Mouse (Mus musculus): Measurements from ENCODE around the gene Cep70. TPM values are rescaled to one million over a fixed set of nuclear protein-coding genes. Genes with fewer than 3 reads are reported as not detected.

Cep70 gene
- total RNA-seq (2014; fragmentation: Nextera tagmentation) (27.0 and 29.7 TPM in 2 replicates), total RNA-seq (2017) (22.8 and 50.5 TPM in 2 replicates)

DNA sequence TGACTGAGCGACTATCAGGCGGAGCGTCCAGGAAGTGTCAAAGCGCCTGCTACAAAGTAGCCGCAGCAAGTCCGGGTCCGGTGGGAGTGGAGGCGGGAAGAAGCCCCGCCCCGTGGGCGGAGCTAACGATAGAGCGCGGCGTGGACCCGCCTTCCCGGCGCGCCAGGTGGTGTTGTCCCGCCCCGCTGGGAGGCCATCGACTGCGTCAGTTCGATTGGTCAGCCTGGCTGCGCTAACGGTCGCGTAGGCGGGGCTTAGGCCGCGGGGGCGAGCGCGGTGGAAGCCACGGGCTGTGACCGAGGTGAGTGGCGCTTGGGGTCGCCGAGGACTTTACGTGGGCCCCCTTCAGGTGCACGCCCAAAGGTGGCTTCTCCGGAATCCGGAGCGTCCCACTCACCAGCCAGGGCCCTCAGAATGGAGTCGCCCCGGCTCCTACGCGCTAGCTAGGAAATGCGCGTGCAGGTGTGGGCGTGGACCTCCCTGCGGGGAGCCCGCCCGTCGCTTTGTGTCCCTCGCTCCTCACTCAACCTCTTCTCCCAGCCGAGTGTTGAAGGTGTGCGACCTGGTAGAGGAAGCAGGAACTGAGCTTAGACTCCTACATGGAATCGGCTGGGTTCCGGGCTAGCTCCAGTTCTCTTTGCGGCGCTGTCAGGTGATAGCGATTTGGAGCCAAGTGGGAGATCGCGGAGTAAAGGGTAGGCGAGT is at the start of gene Cep70:
Cep70 (plus strand) TSS at position 178 of the 705 bp plus-strand sequence.
- peak; percentile 88 for ATAC-seq (replicated peaks; ENCODE audit: poor library complexity, severe bottlenecking)

GRCm38 (mm10) chr9:99212643-99213042 is 30.5 kb upstream of the Cep70 start:
- peak; percentile 76 for ATAC-seq (replicated peaks; ENCODE audit: poor library complexity, severe bottlenecking)

- ATAC-seq (replicated peaks; ENCODE audit: poor library complexity, severe bottlenecking): no peak
These were observed 27.0 kb upstream of the Cep70 start for GRCm38 (mm10) chr9:99216182-99216581.

DNA sequence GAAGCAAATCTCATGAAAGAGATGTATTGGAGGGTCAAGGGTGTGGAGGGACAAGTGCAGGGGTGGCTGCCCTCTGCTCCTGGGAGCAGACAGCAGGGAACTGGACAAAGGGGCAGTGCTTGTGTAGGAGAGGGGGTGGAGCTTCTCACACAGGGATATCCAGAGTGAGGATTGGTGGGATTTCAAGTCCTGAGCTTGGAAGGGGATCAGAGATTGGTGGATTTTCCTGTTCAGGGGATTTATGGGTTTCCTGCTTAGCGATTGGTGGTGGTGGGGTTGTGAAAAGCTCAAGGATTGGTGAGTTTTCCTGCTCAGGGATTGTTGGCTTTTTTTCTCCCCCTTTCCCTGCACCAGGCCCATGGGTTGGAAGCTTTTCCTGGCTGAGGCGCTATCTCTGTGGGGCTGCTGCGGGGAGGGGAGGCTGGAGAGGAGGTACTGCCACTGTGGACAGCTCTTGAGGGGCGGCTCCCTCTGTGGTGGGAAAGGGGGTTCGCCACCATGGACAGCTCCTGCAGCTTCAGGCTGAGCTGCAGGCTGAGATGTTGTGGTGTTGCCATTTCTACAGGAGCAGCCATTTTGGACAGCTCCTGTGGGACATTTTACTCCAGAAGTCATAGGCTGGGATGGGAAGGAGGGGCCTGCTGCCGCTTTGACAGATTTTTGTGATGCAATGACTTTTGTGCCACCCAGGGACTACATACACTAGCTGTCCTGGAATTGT is 25.0 kb upstream of the Cep70 start:
- ATAC-seq (replicated peaks; ENCODE audit: poor library complexity, severe bottlenecking): peak; percentile 100

DNA sequence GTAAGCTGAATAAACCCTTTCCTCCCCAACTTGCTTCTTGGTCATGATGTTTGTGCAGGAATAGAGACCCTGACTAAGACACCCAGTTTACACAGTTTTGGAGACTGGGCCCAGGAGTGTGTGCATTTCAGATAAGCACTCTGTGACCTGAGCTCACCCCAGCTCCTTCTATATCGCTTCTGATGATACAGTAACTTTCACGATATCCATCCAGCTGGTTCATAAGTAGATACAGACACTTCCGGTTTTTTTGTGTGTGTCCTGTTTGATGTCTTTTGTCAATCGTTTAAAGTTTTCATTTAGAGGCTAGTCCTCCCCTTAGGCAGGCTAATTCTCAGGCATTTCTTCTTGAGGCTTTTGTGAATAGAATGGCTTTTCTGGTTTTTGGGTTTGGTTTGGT is 21.5 kb upstream of the Cep70 start:
- ATAC-seq (replicated peaks; ENCODE audit: poor library complexity, severe bottlenecking): no peak

GRCm38 (mm10) chr9:99224583-99224982 is 18.6 kb upstream of the Cep70 start:
- no peak for ATAC-seq (replicated peaks; ENCODE audit: poor library complexity, severe bottlenecking)

- peak; percentile 74 for ATAC-seq (replicated peaks; ENCODE audit: poor library complexity, severe bottlenecking)
These were observed 13.7 kb upstream of the Cep70 start for GRCm38 (mm10) chr9:99229450-99229849.

DNA sequence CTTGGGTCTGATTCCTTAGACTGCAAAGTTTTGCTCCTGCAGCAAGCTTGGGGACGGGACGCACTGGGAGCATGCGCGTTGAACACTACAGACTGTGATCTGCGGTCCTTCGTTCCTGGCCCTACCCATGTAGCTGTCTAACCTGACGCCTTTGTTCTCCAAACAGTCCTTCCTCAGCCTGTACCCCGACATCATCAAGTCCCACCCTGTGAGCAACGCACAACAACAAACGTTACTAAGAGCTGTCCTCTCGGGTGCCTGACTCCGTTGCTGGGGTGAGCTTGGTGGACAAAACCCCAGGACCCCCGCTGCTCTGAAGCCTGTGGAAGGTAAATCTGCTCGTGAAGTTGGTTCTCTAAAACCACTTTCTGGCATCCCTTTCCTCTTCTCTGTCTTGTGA is 6.0 kb upstream of the Cep70 start, which contains the start of gene Faiml:
Faiml (minus strand) TSS at position 101 of the 400 bp plus-strand sequence.
- ATAC-seq (replicated peaks; ENCODE audit: poor library complexity, severe bottlenecking): no peak

DNA sequence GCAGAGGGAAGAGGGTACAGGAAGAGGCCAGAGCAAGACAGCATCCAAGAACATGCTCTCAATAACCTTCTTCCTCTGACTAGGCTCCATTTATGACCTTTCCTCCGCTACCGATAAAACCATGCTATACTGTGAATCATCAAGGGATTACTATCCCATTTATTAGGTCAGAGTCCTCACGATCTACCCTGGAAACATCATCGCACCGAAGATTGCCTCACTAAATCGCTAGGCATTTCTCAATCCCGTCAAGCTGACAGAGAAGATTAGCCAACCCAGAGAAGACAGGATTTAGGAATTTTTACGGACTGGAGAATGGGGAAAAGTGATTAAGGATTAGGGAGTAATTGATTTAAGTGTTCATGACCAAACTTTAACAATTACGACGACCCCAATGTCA is 4.9 kb upstream of the Cep70 start:
- ATAC-seq (replicated peaks; ENCODE audit: poor library complexity, severe bottlenecking): no peak

DNA sequence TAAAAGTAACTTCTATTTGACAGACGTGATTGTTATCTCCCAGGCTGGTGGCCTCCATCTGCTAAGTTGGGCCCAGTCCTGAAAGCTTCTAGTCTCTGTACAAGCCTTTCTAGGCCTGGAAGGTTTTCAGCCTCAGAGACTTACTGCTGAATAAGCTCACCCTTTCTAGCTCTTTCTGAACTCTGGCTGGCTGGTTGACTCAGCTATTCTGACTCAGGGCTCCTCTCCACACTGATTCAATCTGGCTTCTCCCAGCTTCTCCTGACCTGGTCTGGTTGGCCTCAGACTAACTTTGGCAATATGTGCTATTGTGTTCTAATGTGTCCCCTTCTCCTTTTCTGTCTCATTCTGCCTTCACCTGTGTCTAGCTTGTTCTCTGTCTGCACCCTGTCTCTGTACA is 3.9 kb upstream of the Cep70 start:
- no peak for ATAC-seq (replicated peaks; ENCODE audit: poor library complexity, severe bottlenecking)

GRCm38 (mm10) chr9:99240571-99240970 is 2.6 kb upstream of the Cep70 start:
- ATAC-seq (replicated peaks; ENCODE audit: poor library complexity, severe bottlenecking): peak; percentile 33

DNA sequence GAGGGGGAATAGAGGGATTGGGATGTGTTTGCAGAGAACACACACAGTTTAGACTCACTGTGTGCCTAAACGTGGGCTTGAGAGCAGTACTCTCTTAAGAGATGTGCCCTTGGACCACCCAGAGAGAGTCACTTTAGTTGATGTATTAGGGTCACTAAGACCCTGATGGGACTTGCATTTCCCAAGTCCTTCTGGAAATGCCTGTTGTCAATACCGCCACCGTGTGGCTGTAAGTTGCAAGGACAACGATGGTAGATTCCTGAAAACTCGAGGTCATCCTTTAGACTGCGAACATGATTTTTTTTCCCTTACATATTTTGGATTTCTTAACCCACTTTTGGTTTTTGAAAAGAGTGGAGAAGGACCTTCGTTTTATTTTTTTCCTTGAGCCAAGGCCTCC is 1.1 kb upstream of the Cep70 start:
- ATAC-seq (replicated peaks; ENCODE audit: poor library complexity, severe bottlenecking): 0 out of 2 replicates have a peak, but pooled peaks have one; percentile 27

GRCm38 (mm10) chr9:99242533-99243189 is 506 bp upstream of the Cep70 start:
- ATAC-seq (replicated peaks; ENCODE audit: poor library complexity, severe bottlenecking): no peak

DNA sequence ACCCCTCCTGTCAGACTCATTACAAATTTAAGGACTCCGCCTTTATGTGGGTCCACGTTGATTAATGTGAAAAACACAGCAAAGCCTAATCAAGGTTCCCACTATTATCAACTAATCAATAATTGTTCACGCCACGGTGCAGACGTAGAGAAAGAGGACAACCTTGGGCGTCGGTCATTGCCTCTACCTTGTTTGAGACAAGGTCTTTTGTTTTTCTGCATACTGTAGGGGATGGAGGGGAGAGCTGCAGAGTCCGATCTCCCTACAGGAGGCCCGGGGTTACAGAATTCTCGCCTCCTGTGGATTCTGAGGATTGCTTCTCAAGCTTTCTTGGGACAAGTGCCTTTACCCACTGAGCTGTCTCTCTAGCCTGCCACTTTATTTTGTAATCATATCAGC is 727 bp downstream of the Cep70 start:
- no peak for ATAC-seq (replicated peaks; ENCODE audit: poor library complexity, severe bottlenecking)

- no peak for ATAC-seq (replicated peaks; ENCODE audit: poor library complexity, severe bottlenecking)
These were observed 5.1 kb downstream of the Cep70 start for GRCm38 (mm10) chr9:99248304-99248703.

DNA sequence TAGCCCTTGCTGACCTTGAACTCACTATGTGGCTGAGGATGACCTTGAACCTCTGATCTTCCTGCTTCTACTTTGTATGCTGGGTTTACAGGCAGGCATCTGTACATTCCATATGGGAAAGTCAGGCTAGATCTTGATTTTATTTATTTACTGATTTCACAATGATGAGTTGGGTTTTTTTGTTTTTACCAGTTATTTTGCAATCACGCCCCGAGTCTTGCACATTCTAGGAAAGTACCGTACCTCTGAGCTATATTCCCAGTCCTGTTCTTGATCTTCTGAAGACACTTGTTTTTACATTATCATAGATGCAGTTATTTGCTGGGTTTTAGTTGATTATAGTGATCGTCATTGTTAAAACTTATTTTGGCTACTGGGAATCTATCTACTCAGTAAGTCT is 5.7 kb downstream of the Cep70 start:
- ATAC-seq (replicated peaks; ENCODE audit: poor library complexity, severe bottlenecking): peak; percentile 51

DNA sequence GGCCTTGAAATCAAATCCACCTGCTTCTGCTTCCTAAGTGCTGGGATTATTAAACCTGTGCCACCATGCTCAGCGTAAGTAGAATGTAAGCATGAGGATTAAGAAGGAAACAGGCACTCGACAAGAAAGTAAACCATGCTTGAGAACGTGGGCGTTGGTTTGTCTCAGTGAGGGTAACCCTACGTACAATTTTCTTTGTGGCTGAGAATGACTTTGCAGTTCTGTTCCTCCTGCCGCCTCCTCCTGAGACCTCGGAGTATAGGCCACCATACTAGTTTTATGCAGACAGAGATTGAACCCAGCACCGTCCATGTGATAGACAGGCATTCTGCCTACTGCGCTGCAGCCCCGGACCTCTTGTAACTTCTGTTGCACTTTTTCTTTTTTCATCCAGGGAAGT is 10.7 kb downstream of the Cep70 start:
- ATAC-seq (replicated peaks; ENCODE audit: poor library complexity, severe bottlenecking): no peak

DNA sequence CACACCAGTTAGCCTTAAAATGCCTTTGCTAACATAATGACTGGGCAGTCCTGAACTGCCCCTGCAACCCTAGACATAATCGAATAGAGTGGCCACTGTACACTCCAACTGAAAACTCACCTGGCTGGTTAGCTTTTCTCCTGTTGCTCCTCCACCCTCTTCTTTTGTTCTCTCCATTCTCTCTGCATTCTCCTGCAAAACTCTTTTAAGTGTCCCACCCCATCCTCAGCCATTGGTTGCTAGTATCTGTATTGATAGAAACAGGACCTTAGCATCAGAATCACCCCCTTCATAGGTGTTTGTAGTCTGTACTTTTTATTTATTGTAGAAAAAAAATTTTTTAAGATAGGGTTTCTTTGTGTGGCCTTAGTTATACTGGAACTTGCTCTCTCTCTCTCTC is 13.0 kb downstream of the Cep70 start:
- no peak for ATAC-seq (replicated peaks; ENCODE audit: poor library complexity, severe bottlenecking)

DNA sequence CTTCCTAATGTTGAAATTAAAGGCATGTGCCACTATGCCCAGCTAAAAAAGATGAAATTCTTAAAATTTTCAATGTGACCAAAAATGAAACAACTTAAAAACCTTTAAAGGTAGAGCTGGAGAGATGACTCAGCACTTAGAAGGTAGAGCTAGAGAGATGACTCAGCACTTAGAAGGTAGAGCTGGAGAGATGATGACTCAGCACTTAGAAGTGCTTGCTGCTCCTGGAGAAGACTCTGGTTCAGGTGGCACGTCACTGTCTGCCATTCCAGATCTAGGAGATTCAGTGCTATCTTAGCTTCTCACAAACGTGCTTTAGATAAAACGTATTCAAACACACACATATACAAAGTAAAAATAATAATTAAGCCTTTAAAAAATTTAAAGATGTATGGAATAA is 13.7 kb downstream of the Cep70 start:
- no peak for ATAC-seq (replicated peaks; ENCODE audit: poor library complexity, severe bottlenecking)

GRCm38 (mm10) chr9:99258891-99259290 is 15.7 kb downstream of the Cep70 start:
- ATAC-seq (replicated peaks; ENCODE audit: poor library complexity, severe bottlenecking): no peak

DNA sequence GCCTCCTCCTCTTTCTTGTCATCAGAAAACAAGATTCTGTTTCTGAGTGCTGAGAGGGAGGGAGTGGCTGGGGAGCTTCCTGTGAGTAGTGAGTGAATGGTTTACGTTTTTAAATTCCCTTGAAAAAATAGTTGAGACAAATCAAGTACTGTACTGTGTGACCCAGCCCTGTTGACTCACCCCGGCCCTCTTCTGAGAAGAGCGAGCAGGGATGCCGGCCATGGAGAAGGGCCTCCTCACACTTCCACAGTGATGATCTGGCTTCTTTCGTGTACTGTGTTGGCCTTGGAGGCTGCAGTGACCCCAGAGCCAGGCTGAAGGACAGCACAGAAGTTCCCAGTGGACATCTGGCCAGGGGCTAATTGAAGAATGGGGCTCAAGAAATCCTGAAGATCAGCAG is 61.1 kb downstream of the Cep70 start:
- ATAC-seq (replicated peaks; ENCODE audit: poor library complexity, severe bottlenecking): no peak
